Mouse (Mus musculus) fibroblast of lung, adult 2 months (primary cell): ENCODE measurements around the gene Fcf1.

Experiments
- DNase-seq: peaks from one replicate; pipeline ENCODE4 v3.0.0-alpha.2; 2011; ENCODE audit warnings: low read depth

Gene Fcf1

DNA sequence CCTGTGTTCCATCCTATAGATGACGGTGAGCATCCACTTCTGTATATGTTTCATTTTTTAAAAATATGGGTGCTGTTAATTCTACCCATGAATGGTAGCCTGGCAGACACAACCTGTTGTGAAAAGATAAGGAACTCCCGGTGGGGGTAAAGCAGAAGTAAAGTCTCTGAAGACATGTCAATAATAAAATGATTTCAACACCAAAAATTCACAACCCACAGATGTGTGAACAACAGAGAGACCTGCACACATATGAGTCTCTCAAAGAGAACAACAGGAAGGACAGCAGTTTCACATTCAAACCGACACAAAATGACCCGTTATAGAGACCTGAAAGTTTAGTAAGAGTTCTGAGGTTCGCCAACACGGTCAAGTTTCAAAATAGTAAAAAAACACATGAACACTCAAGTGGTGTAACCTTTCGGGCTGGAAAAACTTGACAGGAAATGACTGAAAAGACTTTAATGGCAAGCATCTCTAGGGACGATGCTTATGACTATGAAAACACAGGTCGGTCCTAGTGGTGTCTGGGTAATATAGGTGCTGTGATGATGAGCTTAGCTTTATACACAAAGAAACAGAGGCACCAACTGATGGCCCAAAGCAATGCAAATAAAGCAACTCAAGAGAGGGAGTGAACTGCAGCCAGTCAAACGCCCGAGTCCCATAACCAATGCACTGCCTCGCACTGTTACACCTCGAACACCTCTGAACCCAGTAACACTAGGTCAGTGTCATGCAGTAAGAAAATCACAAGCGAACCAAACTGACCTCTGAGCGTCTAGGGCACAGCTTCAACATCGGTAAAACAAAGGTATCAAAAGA lies 1.7 kb upstream of the Fcf1 start:
- DNase-seq = no peak

GRCm38 (mm10) chr12:84969656-84970427 lies 855 bp upstream of the Fcf1 start:
- DNase-seq = no peak

DNA sequence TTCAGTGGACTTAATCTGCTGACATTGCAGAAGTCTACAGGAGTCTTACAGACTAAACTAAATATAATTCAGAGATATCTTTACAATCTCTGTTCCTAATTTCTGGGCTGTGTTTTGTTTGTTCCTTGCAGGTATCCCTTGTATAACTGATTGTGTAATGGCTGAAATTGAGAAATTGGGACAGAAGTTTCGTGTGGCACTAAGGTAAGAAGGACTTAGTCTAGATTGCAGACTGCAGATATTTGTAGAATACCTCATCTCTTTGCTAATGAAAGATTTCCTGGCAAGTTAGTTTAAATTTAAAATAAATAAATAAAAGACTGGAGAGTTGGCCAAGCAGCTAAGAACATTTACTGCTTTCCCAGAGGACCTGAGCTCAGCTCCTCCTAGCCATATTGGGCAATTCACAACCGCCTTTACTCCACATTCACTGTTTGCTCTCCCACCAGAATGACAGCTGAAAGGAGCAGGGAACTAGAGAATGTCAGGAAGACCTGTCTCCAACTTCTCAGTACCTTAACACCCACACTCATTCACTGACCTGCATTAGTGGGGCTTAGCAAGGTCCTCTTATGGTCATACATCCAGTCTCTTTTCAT lies 8.7 kb downstream of the Fcf1 start:
- no peak for DNase-seq

- peak; percentile 37 for DNase-seq
Observed at GRCm38 (mm10) chr12:84989456-84989855, 18.8 kb downstream of the Fcf1 start.

DNA sequence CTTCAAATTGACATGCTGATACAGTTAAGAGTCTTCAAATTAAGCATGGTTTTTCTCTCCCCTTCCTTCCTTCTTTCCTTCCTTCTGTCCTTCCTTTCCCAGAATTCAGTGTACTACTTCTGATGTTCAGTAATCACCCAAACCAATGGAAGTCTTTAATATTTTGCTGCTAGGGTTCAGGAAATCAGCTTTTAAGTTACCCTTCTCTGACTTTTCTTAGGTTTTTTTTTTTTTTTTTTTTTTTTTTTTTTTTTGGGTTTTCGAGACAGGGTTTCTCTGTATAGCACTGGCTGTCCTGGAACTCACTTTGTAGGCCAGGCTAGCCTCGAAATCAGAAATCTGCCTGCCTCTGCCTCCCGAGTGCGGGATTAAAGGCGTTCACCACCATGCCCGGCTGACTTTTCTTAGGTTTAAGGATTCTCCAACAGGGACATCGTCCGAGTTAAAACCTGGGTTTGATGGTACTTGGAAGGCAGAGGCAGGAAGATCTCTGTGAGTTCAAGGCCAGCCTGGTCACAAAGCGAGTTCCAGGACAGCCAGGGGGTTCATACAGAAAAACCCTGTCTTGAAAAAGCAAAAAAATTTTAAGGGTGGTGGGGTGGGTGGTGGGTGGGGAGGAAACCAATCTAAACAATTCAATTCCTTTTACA lies 24.5 kb downstream of the Fcf1 start:
- no peak for DNase-seq

DNA sequence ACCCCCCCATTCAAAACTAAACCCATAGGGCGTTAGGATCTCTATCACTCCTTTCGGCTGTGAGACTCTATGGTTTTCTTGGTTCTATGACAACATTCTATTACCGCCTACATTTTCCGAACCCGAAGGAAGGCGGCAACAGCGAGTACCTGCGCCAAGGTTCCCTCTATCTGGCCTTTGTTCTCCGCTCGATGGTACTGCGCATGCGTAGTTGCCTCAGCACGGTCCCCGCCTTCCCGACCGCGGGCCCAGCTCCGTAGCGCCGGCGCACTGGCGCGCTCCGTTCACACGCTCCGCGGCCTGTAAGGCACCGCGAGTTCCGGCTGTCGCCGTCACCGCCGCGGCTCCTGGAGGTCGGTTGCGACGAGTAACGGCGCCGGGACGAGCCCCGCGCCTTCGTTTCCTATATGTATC lies 25.4 kb downstream of the Fcf1 start, which contains the start of gene Ylpm1:
Ylpm1 (plus strand) TSS at position 239 of the 414 bp plus-strand sequence.
- peak; percentile 98 for DNase-seq

DNA sequence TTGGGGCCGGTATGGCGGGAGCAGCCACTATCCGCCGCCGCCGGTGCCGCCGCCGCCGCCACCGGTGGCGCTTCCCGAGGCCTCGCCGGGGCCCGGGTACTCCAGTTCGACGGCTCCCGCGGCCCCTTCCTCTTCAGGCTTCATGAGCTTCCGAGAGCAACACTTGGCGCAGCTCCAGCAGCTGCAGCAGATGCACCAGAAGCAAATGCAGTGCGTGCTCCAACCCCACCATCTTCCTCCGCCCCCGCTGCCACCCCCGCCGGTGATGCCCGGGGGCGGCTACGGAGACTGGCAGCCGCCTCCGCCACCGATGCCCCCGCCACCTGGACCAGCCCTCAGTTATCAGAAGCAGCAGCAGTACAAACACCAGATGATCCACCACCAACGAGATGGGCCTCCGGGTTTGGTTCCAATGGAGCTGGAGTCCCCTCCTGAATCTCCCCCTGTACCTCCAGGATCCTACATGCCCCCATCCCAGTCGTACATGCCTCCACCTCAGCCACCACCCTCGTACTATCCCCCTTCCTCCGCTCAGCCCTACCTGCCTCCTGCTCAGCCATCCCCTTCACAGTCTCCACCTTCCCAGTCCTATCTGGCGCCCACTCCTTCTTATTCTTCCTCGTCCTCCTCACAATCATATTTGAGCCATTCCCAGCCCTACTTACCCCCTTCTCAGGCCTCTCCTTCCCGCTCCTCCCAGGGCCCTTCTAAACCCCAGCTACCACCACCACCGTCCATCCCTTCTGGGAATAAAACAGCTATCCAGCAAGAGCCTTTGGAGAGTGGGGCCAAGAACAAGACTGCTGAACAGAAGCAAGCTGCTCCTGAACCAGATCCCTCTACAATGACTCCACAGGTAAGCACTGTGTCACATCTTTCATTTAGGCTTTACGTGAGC lies 26.1 kb downstream of the Fcf1 start:
- no peak for DNase-seq

GRCm38 (mm10) chr12:84999053-84999452 lies 28.4 kb downstream of the Fcf1 start:
- no peak for DNase-seq

- DNase-seq = no peak
Observed at GRCm38 (mm10) chr12:85006206-85006605, 35.5 kb downstream of the Fcf1 start.

GRCm38 (mm10) chr12:85007021-85007420 lies 36.3 kb downstream of the Fcf1 start:
- DNase-seq = no peak

DNA sequence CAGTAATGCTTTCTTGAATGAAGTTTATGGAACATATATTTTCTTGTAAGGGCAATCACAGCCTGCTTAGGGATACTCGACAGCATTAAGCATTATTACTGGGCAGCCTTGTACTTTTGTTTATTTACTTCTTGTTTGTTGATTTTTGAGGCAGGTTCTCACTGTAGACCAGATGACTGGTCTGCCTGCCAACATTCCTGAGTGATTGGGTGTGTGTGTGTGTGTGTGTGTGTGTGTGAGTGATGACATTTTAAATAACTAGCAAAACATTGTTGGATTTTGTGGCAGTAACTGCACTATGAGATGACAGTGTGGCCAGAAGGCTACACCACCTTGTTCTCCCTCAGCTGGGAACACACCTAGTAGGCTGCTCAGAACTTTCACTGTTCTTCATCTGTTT lies 39.1 kb downstream of the Fcf1 start:
- DNase-seq = peak; percentile 16

DNA sequence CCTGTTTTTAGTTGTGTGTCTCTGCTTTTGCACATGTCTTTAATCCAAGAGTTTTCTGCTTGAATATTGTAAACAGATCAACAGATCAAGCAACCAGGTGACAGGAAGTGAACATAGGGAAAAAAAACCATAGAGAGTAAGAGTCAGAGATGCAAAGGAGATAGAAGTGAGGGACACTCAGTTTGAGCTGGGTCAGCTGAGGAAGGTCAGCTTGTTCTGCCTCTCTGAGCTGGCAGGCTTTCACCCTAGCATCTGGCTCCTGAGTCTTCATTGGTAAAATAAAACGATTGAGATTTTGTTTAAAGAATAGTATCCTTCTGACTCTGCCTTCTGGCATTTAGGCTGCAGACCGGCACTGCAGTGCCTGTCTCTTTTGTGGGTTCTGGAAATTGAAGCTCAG lies 39.8 kb downstream of the Fcf1 start:
- DNase-seq = no peak

GRCm38 (mm10) chr12:85012185-85012584 lies 41.5 kb downstream of the Fcf1 start:
- DNase-seq = no peak

- DNase-seq = no peak
Observed at GRCm38 (mm10) chr12:85022071-85022470, 51.4 kb downstream of the Fcf1 start.

GRCm38 (mm10) chr12:85032710-85033109 lies 62.0 kb downstream of the Fcf1 start:
- DNase-seq = no peak
